Mouse (Mus musculus) monocyte, adult 2 months (primary cell): Measurements from ENCODE around the gene Castor1.

Experiments used
- DNase-seq, 2 experiments: peaks; one replicate each; pipeline ENCODE4 v3.0.0; 2022; ENCODE audit warnings: low spot score in 2 of 2, low read depth in 1 of 2

Castor1 gene

DNA sequence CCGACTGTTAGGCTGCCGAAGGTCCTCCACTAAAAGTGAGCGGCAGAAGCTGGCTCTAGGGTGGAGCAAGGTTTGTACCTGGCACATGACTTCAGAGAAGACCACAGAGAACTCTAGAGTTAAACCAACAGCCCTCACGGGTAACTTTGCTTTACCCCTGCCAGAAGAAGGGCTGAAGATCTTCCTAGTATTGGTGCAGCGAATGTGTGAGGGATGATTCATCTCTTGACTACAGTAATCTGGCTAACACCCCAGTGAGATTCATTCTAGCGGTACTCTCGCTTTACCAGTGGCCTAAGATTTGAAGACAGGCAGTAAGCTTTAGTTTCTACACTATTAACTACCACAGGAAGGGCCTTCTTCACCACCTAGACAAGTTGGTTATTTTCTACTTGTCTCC is 12.1 kb upstream of the Castor1 start:
- DNase-seq, result no peak

DNA sequence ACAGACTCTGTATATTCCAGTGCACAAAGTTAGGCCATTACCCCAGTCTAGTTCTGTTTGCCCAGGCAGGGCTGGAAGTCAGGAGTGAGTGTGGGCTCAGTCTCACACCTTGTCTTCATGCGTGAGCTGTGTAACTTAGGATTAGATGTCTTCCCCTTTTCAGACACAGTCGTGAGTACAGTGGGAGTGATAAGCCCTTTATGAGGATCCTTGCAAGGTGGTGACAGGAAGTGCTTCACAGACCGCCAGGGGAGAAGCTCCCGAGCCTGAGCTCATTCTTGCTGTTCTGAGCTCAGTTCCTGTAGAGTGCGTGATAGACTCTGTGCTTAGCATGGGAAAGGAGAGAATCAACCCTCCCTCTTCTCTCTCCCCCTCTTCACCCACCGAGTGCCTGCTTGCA is 11.5 kb upstream of the Castor1 start:
- no peak for DNase-seq

GRCm38 (mm10) chr11:4207655-4208054 is 10.4 kb upstream of the Castor1 start:
- DNase-seq, result no peak

DNA sequence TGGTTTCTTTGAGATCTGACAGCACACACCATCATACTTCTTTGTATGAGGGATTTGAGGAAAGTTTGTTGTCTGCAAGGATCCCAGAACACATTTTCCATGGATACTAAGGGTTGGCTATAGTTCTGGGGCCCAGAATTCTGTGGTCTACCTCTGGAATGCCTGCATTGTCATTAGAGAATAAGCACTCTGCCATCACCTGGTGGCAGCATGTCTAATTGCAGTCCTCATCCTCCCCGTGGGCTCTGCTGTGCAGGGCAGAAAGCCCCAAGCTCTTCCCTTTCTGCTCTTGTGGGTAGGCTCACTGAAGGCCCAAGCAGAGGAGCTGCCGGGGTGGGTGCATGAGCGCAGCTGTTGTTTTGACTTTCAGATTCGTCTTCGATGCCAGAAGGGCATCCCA is 8.5 kb upstream of the Castor1 start:
- no peak for DNase-seq

DNA sequence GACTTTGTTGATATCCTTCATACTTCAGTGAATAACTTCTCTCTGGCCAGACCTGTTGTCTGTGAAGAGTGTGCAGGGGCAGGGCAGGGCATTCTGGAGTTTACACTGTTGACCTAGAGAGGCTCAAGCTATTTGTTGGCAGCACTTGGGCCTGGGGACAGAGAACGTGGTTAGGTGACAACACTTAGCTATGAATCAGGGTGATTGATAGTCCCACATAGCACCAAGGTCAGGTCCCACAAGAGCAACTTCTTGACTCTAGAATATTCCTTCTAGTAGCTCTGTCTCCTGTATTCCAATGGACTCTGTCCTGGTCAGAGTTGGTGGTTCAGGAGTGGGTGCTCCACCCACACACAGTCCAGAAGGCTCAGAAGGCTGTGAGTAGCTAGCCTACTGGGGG is 7.2 kb upstream of the Castor1 start:
- no peak for DNase-seq

DNA sequence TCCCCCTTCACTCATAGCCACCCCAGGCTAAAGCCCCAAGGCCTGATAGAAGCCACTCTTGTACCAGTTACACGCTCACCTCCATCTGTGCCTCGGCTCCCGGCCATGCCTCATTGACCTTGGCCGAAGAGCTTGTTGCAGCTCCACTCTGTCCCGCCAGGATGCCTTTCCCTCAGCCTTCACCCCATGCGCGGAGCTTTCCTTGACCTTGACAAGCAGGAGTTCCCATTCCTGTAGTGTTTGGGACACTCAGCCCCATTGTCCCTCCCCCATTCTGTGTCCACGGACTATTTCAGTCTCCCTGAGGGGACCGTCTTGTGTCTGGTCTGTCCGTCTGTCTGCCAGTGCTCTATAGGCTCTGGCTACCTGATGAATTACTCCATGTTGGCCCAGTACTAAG is 4.9 kb upstream of the Castor1 start:
- DNase-seq, result no peak

- no peak for DNase-seq
Observed at GRCm38 (mm10) chr11:4214572-4214971, 3.5 kb upstream of the Castor1 start.

GRCm38 (mm10) chr11:4215061-4215460 is 3.0 kb upstream of the Castor1 start:
- DNase-seq, result no peak

GRCm38 (mm10) chr11:4216248-4217000 is 1.6 kb upstream of the Castor1 start:
- DNase-seq, result no peak

GRCm38 (mm10) chr11:4218637-4219036 is 612 bp downstream of the Castor1 start:
- DNase-seq, result no peak

GRCm38 (mm10) chr11:4219317-4219751 is 1.3 kb downstream of the Castor1 start:
- DNase-seq, result no peak

DNA sequence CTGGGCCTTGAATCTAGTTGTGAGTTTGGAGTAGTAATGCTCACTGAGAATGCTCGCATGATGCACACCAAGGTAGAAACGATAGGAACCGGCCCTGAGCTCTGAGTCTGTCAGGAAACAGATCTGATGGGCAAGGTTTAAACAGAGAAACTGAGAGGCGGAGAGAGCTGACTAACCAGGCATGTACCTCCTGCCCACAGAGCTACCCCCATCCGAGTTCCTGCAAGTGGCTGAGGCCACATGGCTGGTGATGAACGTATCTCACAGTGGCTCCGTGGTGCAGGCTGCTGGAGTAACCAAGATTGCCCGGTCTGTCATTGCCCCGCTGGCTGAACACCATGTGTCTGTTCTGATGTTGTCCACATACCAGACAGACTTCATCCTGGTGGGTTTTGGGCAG is 1.9 kb downstream of the Castor1 start:
- DNase-seq, result no peak

- peak in 1 of 2 experiments; percentile 81 for DNase-seq
Observed at GRCm38 (mm10) chr11:4220443-4221400, 2.7 kb downstream of the Castor1 start.

DNA sequence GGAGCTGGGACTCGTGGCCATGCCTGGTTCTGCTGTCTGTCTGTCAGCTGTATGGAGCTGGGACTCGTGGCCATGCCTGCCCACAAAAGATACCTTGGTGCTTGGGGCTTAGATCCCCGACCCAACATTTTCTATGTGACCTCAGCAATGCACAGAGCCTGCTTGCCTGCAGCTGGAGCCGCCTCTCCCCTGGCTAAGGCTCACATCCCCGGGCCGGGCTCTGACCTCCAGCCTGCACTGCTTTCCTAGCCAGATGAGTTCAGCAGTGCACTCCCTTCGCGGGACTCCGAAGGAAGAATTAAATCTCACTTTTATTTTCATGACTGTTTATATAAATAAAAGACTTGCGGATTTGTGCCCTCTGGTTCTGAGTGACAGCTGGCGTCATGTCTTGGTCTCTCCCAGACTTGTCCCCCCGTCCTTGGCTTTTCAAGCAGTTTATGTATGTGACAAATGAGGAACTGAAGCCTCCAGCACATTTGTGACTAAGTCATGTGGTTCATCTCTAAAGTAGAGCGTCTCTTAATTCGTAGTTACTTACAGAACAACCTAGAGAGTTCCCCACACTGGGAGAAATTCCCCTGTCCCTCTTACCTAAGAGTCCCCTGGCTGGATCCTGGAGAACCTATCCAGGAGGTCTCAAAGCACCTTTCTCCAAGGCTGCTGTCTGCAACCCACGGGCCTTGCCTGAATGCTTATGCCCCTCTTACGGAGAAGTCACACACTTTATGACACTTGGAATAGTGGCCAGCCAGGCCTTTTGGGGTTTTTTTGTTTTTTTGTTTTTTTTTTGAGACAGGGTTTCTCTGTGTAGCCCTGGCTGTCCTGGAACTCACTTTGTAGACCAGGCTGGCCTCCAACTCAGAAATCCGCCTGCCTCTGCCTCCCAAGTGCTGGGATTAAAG is 4.3 kb downstream of the Castor1 start:
- peak in 1 of 2 experiments; percentile 30 for DNase-seq

GRCm38 (mm10) chr11:4223393-4224188 is 5.6 kb downstream of the Castor1 start:
- no peak for DNase-seq

- DNase-seq, result no peak
Observed at GRCm38 (mm10) chr11:4224223-4224622, 6.2 kb downstream of the Castor1 start.

DNA sequence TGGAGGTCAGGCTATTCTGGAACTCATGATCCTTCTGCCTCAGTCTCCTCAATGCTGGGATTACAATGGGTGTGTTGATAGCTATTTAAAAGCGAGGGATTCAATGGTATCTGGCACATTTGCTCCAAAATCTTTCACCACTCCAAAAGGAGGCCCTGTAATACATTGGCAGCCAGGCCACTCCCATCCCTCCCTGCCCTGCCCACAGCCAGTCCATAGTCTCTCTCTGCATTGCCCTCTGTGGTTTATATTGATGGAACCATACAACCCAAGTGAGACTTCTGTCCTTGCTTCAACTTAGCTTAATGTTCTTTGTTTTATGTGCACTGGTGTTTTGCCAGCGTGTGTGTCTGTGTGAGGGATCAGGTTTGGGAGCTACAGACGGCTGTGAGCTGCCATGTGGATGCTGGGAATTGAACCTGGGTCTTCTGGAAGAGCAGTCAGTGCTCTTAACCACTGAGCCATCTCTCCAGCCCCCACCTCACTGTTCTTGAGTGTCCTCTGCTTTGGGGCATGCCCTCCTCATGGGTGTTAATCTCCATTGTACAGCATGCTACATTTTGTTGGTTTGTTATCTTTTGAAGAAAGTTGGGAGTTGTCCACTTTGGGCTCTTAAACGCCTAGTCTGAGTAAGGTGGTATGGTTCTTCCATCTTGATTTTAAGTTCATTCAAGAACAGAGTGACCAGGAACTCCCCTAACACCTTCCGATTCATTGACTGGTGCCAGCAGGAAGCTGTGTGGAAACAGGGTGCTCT is 8.7 kb downstream of the Castor1 start:
- DNase-seq, result no peak

GRCm38 (mm10) chr11:4228463-4228862 is 10.4 kb downstream of the Castor1 start:
- DNase-seq, result no peak

DNA sequence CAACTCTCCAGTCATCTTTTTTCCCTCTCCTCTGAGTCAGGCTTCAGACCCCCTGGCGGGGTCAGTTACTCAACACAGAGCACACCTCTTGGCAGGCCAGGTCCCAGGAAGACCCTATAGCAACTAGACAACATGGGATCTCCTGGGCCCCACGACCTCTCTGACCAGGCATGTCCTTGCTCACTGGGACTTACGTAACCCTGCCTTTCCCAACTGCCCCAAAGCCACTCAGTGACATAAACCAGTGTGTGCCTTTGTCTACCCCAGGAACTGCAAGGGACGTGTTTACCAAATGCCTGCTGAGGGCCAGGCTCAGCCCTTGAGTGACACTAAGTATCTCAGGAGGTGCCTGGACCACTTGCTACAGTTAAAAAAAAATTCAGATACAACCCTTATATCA is 11.8 kb downstream of the Castor1 start:
- no peak for DNase-seq

DNA sequence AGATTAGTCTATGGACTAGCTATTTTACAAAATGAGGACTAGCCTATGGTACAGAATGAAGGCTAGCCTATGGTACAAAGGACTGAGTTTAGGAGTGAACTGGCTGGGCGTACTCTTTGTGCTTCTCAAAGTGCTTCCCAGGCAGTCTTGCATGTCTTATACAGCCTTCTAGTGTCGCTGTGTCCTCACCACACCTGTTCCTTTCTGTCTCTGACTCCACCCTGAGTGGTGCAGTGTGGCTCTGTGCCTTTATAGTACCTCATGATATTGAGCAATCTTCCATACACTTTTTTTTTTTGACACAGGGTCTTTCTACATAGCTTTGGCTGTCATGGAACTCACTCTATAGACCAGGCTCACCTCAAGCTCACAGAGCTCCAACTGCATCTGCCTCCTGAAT is 13.4 kb downstream of the Castor1 start:
- no peak for DNase-seq
